In the genomic region with DNA sequence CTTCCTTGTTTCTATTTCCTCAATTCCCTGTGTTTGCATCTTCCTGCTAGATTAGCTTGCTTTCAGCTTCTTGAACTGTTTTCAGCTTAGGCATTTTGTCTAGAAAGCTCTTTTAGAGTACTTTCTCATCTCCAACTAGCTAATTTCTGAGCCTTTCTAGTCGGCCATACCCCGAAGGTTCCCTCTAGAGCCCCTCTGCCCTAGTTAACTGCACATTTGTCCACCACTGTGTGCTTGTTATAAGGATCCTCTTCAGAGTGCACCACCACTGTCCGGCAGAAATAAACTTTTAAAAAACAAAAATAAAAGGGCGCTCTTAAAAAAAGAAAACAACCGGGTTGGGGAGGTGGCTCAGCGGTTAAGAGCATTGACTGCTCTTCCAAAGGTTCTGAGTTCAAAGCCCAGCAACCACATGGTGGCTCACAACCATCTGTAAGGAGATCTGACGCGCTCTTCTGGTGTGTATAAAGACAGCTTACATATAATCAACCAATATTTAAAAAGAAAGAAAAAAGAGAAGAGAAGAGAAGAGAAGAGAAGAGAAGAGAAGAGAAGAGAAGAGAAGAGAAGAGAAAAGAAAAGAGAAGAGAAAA, we compare ENCODE assay signal across 8 mouse cellular contexts. TPM values are rescaled to one million over a fixed set of nuclear protein-coding genes. Genes with fewer than 3 reads are reported as not detected.
DNase-seq lines count a peak whose midpoint lies in the region; ATAC-seq and TF ChIP-seq lines count a peak whose summit lies in the region.

No protein-coding gene starts in this region.

- intact Hi-C loops in left cerebral cortex, adult 2 months (cut with DNase I): loop anchor here (5.0 kb wide), 1 partner anchor 95 kb away; a partner anchor contains a TSS
- intact Hi-C loops in left cerebral cortex, postnatal 10 days (cut with DNase I): no loop called here

- H3K27ac ChIP-seq in left cerebral cortex, adult 2 months: no peak overlapping the region
- H3K27ac ChIP-seq in cortical plate, adult 2 months (ENCODE audit: insufficient read depth, low read length): no peak overlapping the region
- H3K27ac ChIP-seq in intestine, embryonic 15.5 days: no peak overlapping the region
- no peak overlapping the region for H3K27ac ChIP-seq in neural tube, embryonic 14.5 days (ENCODE audit: low read depth, low read length)

- H3K36me3 ChIP-seq in intestine, embryonic 15.5 days: no peaks in the 10 kb centered on the region
- H3K36me3 ChIP-seq in neural tube, embryonic 14.5 days (ENCODE audit: control insufficient read depth, insufficient read depth, low read length): no peaks in the 10 kb centered on the region

- peak overlapping the region; percentile 55 for H3K4me2 ChIP-seq in intestine, embryonic 15.5 days (replicated peaks)
- H3K4me2 ChIP-seq in neural tube, embryonic 14.5 days (ENCODE audit: low read depth, low read length): peak overlapping the region; percentile 71

- no peaks in the 10 kb centered on the region for H3K27me3 ChIP-seq in intestine, embryonic 15.5 days (replicated peaks)
- no peaks in the 10 kb centered on the region for H3K27me3 ChIP-seq in neural tube, embryonic 14.5 days (ENCODE audit: control insufficient read depth, insufficient read depth, low read length)

- no peak for DNase-seq in left cerebral cortex, adult 2 months (ENCODE audit: extremely low spot score in 1 of 2, low spot score in 2 of 2)
- DNase-seq in left cerebral cortex, postnatal 10 days (ENCODE audit: extremely low spot score in 1 of 2, low spot score in 2 of 2): no peak
- DNase-seq in urinary bladder, postnatal 4 days (ENCODE audit: low spot score in 2 of 2): no peak
- no peak for DNase-seq in natural killer cell, adult 2 months (ENCODE audit: low spot score in 2 of 2)
- DNase-seq in lung, postnatal 25 days (ENCODE audit: low spot score): no peak

- H3K9ac ChIP-seq in intestine, embryonic 15.5 days: peak overlapping the region; percentile 65
- H3K9ac ChIP-seq in neural tube, embryonic 14.5 days (replicated peaks; ENCODE audit: low read depth, low read length): no peak overlapping the region

- no peaks in the 10 kb centered on the region for H3K4me1 ChIP-seq in cortical plate, adult 2 months (ENCODE audit: control insufficient read depth, insufficient read depth, low read length)
- peaks cover 6% of the 10 kb centered on the region; the same call in 1 of the 2 replicates for H3K4me1 ChIP-seq in intestine, embryonic 15.5 days (replicated peaks)
- H3K4me1 ChIP-seq in neural tube, embryonic 14.5 days (ENCODE audit: control insufficient read depth, insufficient read depth, low read length): no peaks in the 10 kb centered on the region

- ATAC-seq in intestine, embryonic 15.5 days: peak; percentile 40; the same call in 1 of the 2 replicates
- ATAC-seq in neural tube, embryonic 14.5 days (ENCODE audit: low read depth): no peak

- H3K9me3 ChIP-seq in intestine, embryonic 15.5 days: no peaks in the 10 kb centered on the region
- no peaks in the 10 kb centered on the region for H3K9me3 ChIP-seq in neural tube, embryonic 14.5 days (ENCODE audit: control insufficient read depth, low read length)

- no peak for TF ChIP-seq POLR2A in cortical plate, adult 2 months (IDR thresholded peaks at IDR 0.05; ENCODE audit: extremely low read depth, insufficient read depth, low read length)

- no peak for TF ChIP-seq CTCF in left cerebral cortex, adult 2 months (IDR thresholded peaks at IDR 0.05)
- no peak for TF ChIP-seq CTCF in cortical plate, adult 2 months (IDR thresholded peaks at IDR 0.05; ENCODE audit: extremely low read depth, insufficient read depth, low read length)

- WGBS in intestine, embryonic 15.5 days: 11% methylated on average over 8 of the region's 8 CpGs
- WGBS in neural tube, embryonic 14.5 days: 13% methylated on average over 8 of the region's 8 CpGs

- H3K4me3 ChIP-seq in left cerebral cortex, adult 2 months: peak overlapping the region; percentile 48
- 0 out of 2 replicates have a peak overlapping the region, but pooled peaks have one; percentile 7 for H3K4me3 ChIP-seq in cortical plate, adult 2 months (ENCODE audit: insufficient read depth, low read length)
- H3K4me3 ChIP-seq in intestine, embryonic 15.5 days (replicated peaks): peak overlapping the region; percentile 74
- H3K4me3 ChIP-seq in neural tube, embryonic 14.5 days (ENCODE audit: low read depth, low read length): peak overlapping the region; percentile 48

RNA-seq across cellular contexts. Expression of a gene that starts 0.6 kb away (rescaled TPM):
- 1 to 10 TPM in 1 of 2 experiments, under 1 TPM in 1; 0.72 to 1.2 TPM for total RNA-seq in left cerebral cortex, adult 2 months (2021)
- total RNA-seq in left cerebral cortex, postnatal 10 days (2021): 1 to 10 TPM; 2.6 to 2.9 TPM
- polyA plus RNA-seq in cortical plate, adult 2 months (2012; rRNA removed): 1.7 and 2.3 TPM in 2 replicates
- polyA plus RNA-seq in intestine, embryonic 15.5 days (2015; fragmentation: Nextera tagmentation; extraction: Ambion mirVana): 34.2 and 36.8 TPM in 2 replicates
- polyA plus RNA-seq in neural tube, embryonic 14.5 days (2014; fragmentation: Nextera tagmentation; extraction: Ambion mirVana): 1.8 and 3.5 TPM in 2 replicates

RNA-seq across cellular contexts. Expression of a gene that starts 36.1 kb away (rescaled TPM):
- total RNA-seq in left cerebral cortex, adult 2 months (2021): 1 to 10 TPM in 1 of 2 experiments, under 1 TPM in 1; 0.65 to 2.0 TPM
- 1 to 10 TPM; 2.3 to 2.6 TPM for total RNA-seq in left cerebral cortex, postnatal 10 days (2021)
- 1.6 and 3.3 TPM in 2 replicates for polyA plus RNA-seq in cortical plate, adult 2 months (2012; rRNA removed)
- not detected in 2 replicates for polyA plus RNA-seq in intestine, embryonic 15.5 days (2015; fragmentation: Nextera tagmentation; extraction: Ambion mirVana)
- not detected in 2 replicates for polyA plus RNA-seq in neural tube, embryonic 14.5 days (2014; fragmentation: Nextera tagmentation; extraction: Ambion mirVana)

RNA-seq across cellular contexts. Expression of a gene that starts 51.9 kb away (rescaled TPM):
- total RNA-seq in left cerebral cortex, adult 2 months (2021): 10 to 100 TPM; 16.7 to 20.4 TPM
- total RNA-seq in left cerebral cortex, postnatal 10 days (2021): 10 to 100 TPM; 20.1 to 20.7 TPM
- polyA plus RNA-seq in cortical plate, adult 2 months (2012; rRNA removed): 7.5 and 7.8 TPM in 2 replicates
- polyA plus RNA-seq in intestine, embryonic 15.5 days (2015; fragmentation: Nextera tagmentation; extraction: Ambion mirVana): 17.3 and 18.7 TPM in 2 replicates
- polyA plus RNA-seq in neural tube, embryonic 14.5 days (2014; fragmentation: Nextera tagmentation; extraction: Ambion mirVana): 14.6 and 16.6 TPM in 2 replicates

Comparison
In these comparisons a context has a peak if more than half of its experiments do, and no peak if none do; other contexts are left out.
1. H3K4me3 ChIP-seq: peak in every context shown above with its lines; median percentile 74 in intestine, embryonic 15.5 days; 48 in left cerebral cortex, adult 2 months; 48 in neural tube, embryonic 14.5 days; 7 in cortical plate, adult 2 months.